Mouse (Mus musculus) limb, embryonic 13.5 days (tissue): ENCODE results near the gene Ubac2. TPM values are rescaled to one million over a fixed set of nuclear protein-coding genes. Genes with fewer than 3 reads are reported as not detected.
A peak's percentile ranks its signal among the peaks of the same experiment; 100 is the strongest.

Source experiments
- ATAC-seq: fragments of 200-750 bp; cut with Nextera tagmentation; 2 replicates; pipeline ENCODE4 v1.8.0; 2017; ENCODE audit warnings: low read depth, moderate number of reproducible peaks, moderate TSS enrichment; ENCODE audit not compliant: low FRiP score
- H3K27ac ChIP-seq: fragments of 300-500 bp; sonication (generic); 2 replicates; pipeline ENCODE4 v1.5.1; 2015; ENCODE audit warnings: inconsistent platforms, mild to moderate bottlenecking, moderate library complexity
- H3K27me3 ChIP-seq: fragments of 300-500 bp; sonication (generic); 2 replicates; pipeline ENCODE4 v1.6.1; 2015; ENCODE audit warnings: mild to moderate bottlenecking, inconsistent platforms
- H3K36me3 ChIP-seq: fragments of 300-500 bp; sonication (generic); 2 replicates; pipeline ENCODE4 v1.6.1; 2015; ENCODE audit warnings: inconsistent platforms, mild to moderate bottlenecking, moderate library complexity
- H3K4me1 ChIP-seq: fragments of 300-500 bp; sonication (generic); 2 replicates; pipeline ENCODE4 v1.6.1; 2015; ENCODE audit warnings: inconsistent platforms
- H3K4me2 ChIP-seq: fragments of 300-500 bp; sonication (generic); replicated peaks from 2 replicates; pipeline ENCODE4 v1.6.1; 2015; ENCODE audit warnings: inconsistent platforms, mild to moderate bottlenecking, moderate library complexity
- H3K4me3 ChIP-seq: fragments of 300-500 bp; sonication (generic); 2 replicates; pipeline ENCODE4 v1.5.1; 2015; ENCODE audit warnings: moderate library complexity, mild to moderate bottlenecking, inconsistent platforms
- H3K9ac ChIP-seq: fragments of 300-500 bp; sonication (generic); 2 replicates; pipeline ENCODE4 v1.6.1; 2015; ENCODE audit warnings: mild to moderate bottlenecking, inconsistent platforms
- H3K9me3 ChIP-seq: fragments of 300-500 bp; sonication (generic); 2 replicates; pipeline ENCODE4 v1.6.1; 2016; ENCODE audit warnings: inconsistent platforms
- WGBS: fragments of 180-500 bp; shearing (Covaris S2); methylation state at CpG from one replicate; pipeline ENCODE4 v1.1.7; 2015; 5-methylcytosine and 5-hydroxymethylcytosine counted together
- polyA plus RNA-seq: library from polyadenylated mRNA; unstranded; fragments of >200 nt; fragmentation: Nextera tagmentation; extraction: Ambion mirVana; gene quantifications from 2 replicates; pipeline ENCODE4 v1.2.1, GENCODE M21; 2015

Ubac2 gene
- polyA plus RNA-seq, 1 experiment from 2014 or later, result 71.6 TPM

DNA sequence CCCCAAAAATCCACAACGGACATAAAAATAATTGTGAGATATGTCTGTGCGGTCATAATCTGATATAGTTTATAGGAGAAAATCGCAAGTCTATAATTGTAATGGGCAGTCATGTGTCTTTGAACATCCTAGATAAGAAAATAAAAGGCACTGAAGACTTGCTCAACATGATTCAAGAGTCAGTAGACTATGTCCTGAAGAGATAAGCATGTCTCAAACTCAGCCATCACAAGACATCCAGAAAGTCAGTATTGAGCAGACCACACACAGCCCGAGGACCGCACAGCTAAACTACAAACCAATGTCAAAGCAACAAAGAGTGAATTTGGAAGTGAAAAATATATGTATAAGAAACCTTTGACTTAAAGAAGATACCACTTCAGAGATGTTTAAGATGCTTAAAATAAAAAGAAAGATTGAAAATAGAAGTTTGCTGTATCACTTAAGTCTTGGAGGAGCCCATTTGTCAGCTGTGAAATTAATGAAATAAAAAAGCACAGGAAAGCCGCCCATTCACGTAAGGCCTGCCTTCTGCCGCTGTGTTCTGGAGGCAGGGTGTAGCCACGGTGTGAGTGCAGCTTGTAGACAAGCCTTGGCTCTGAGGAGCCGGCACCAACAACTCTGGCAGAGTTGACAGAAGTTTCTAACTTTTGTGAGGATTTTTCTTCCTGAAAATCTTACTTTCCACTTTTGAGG lies 78.9 kb downstream of the Ubac2 start:
- Histone ChIP-seq H3K4me1 (0 out of 2 replicates have a peak, but pooled peaks cover 4% of the 10 kb centered on the region), H3K27ac (no peak overlapping the region), H3K4me3 (no peak overlapping the region), H3K27me3 (no peaks in the 10 kb centered on the region), H3K9me3 (no peaks in the 10 kb centered on the region), H3K4me2 (no peak overlapping the region), H3K36me3 (peaks cover 8% of the 10 kb centered on the region; the same call in 1 of the 2 replicates), H3K9ac (no peak overlapping the region)
- no peak for ATAC-seq
- 87% methylated on average over 10 of the region's 10 CpGs for WGBS

DNA sequence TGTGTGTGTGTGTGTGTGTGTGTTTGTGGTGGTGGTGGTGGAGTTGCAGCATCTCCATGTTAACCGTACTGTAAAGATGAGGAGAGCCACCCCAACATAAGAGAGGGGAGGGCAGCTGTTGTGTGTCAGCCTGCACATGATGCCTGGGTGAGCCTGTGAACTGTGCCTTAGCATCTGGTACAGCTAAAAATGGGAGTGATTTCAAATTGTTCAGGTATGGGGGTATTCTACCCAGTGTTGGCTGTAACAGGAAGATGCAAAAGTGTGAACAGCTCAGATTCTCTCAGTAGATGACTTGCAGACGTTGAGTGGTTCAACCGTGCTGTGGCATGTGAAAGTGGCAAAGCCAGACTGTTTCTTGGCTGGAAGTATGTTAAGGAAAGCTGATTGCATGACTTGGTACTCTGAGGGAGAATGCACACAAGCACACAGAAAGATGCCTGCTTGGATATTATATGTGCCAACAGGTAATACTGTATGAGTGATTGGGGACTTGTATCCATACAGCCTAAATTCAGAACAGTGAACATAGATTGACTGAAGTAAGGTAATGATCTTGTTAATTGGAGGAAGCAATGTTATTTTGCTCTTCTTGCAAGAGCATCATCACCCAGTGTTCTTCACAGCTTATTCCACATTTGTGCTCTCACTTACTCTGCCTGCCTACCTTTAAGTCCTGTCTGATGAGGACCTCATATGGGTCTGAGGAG lies 79.8 kb downstream of the Ubac2 start:
- ATAC-seq, result no peak
- Histone ChIP-seq H3K36me3 (peaks cover 8% of the 10 kb centered on the region; the same call in 1 of the 2 replicates), H3K9ac (no peak overlapping the region), H3K27me3 (no peaks in the 10 kb centered on the region), H3K4me1 (peaks cover 7% of the 10 kb centered on the region), H3K27ac (no peak overlapping the region), H3K4me3 (no peak overlapping the region), H3K4me2 (no peak overlapping the region), H3K9me3 (no peaks in the 10 kb centered on the region)
- 79% methylated on average over 3 of the region's 3 CpGs for WGBS

DNA sequence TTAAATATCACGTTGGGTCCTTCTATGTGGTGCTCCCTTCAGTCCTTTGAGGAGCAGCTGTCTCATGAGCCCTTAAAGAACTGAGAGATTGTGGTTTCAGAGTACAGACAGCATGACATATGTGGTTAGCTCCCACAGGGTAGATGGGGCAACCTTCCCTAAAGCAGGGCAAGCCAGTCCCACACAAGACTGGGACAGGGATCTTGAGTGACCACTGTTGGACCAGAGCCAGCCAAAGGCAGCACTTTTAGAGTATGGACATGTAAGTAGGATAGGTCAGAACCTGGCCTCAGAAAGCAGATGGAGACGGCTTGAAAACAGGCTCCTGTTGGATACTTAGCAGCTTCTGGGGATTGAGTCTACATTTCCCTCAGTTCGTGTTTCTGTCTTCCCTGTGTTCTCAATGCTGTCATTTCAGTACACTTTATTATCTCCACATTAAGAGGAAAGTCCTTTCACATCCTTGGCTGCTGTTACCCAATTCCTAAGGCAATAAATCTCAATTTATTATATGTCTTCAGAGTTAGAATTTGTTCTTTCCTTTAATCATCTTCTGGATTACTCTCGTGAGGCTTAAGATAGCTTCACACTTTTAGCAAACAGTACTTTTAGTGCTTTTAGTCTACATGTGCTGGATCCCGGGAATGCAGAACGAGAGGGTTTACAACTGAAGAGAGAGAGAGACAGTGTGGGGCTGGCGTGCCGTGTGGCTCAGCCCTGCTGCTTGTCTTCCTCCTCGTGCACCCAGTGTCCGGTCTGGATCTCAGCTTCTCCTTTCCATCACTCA lies 80.5 kb downstream of the Ubac2 start:
- H3K27ac ChIP-seq, result no peak overlapping the region
- H3K27me3 ChIP-seq, result no peaks in the 10 kb centered on the region
- no peak overlapping the region for H3K9ac ChIP-seq
- no peaks in the 10 kb centered on the region for H3K9me3 ChIP-seq
- H3K36me3 ChIP-seq, result peaks cover 8% of the 10 kb centered on the region; the same call in 1 of the 2 replicates
- ATAC-seq, result no peak
- peaks cover 15% of the 10 kb centered on the region for H3K4me1 ChIP-seq
- H3K4me2 ChIP-seq, result no peak overlapping the region
- WGBS, result 52% methylated on average over 10 of the region's 10 CpGs
- no peak overlapping the region for H3K4me3 ChIP-seq

DNA sequence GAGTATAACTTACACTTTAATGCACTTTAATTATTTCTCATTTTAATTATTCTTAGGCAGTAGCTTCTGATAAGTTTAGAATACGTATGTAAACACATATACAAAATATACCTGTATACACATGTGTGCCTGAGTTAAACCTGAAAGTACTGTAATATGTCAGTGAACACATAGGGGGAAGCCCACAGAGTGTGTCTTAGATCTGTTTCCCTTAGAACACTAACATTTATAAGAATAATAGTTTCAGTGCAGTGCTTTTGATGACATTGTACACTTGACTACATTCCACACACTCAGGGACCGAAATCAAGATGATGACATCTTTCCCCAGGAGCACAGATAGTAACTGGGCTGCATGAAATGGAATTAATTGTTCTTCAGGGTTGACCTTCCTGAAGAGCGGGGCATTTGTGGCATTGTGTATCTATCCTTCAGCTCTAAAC lies 81.1 kb downstream of the Ubac2 start:
- Histone ChIP-seq H3K4me1 (peaks cover 17% of the 10 kb centered on the region), H3K4me3 (no peak overlapping the region), H3K9me3 (no peaks in the 10 kb centered on the region), H3K27me3 (no peaks in the 10 kb centered on the region), H3K4me2 (no peak overlapping the region), H3K36me3 (peaks cover 4% of the 10 kb centered on the region; the same call in 1 of the 2 replicates), H3K27ac (no peak overlapping the region), H3K9ac (no peak overlapping the region)
- 91% methylated on average over 3 of the region's 3 CpGs for WGBS
- no peak for ATAC-seq

DNA sequence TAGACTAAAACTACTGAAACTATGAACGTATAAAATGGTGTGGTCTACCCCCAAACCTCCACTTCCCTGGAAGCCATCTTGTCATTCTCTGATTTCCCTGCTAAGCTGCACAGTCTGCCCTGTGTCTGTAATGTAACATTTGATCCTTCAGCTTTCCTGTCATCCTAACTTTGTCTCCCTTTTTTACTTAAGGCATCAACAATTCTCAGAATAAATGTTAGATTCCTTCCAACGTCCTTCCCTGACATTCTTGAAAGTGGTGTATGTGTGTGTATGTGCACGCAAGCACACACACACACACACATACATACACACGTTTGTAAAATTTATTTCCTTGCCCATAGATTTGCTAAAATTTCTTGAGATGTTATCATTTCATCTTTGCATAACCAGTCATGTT lies 81.6 kb downstream of the Ubac2 start:
- Histone ChIP-seq H3K9me3 (no peaks in the 10 kb centered on the region), H3K4me1 (peaks cover 12% of the 10 kb centered on the region), H3K4me3 (no peak overlapping the region), H3K36me3 (no peaks in the 10 kb centered on the region), H3K27me3 (no peaks in the 10 kb centered on the region), H3K27ac (no peak overlapping the region), H3K9ac (no peak overlapping the region), H3K4me2 (no peak overlapping the region)
- 89% methylated on average over 4 of the region's 4 CpGs for WGBS
- ATAC-seq, result no peak

DNA sequence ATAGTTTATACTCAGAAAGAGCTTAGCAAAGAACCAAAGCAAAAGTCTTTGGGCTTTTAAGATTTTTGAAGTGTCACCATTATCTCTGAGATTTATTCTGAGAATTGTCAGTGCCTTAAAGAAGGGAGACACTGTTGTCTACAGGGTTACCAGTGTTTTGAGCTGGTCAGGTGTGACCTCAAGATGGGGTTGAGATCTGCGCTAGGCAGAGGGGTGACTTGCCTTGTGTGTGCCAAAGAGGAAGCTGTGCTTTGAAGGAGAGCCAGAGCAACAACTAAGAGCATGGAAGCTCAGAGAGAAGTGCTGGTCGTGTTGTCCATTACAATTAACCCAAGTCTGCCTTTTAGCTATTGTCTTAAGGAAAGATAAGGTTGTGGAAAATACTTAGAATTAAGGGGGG lies 82.1 kb downstream of the Ubac2 start:
- Histone ChIP-seq H3K4me2 (no peak overlapping the region), H3K27me3 (no peaks in the 10 kb centered on the region), H3K27ac (no peak overlapping the region), H3K4me3 (no peak overlapping the region), H3K4me1 (peaks cover 12% of the 10 kb centered on the region), H3K9me3 (no peaks in the 10 kb centered on the region), H3K9ac (no peak overlapping the region), H3K36me3 (no peaks in the 10 kb centered on the region)
- no peak for ATAC-seq
- 86% methylated on average over 2 of the region's 2 CpGs for WGBS

DNA sequence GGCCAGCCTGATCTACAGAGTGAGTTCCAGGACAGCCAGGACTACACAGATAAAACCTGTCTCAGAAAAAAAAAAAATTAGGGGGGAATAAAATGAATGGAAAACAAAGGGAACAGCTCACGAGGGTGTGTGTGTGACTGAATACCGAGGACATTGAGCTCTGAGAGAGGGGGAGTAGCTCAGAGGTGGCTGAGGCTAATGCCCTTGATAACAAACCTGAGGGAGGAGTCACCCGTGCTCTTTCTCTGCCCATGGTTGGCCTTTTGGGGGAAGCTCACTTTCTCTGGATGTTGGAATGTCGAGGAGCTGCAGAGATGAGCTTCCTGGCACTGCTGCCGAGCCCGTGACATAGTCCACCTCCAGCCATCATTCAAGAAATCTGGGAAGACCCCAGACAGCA lies 82.6 kb downstream of the Ubac2 start:
- no peaks in the 10 kb centered on the region for H3K9me3 ChIP-seq
- H3K27me3 ChIP-seq, result no peaks in the 10 kb centered on the region
- no peaks in the 10 kb centered on the region for H3K36me3 ChIP-seq
- H3K4me2 ChIP-seq, result no peak overlapping the region
- peaks cover 12% of the 10 kb centered on the region for H3K4me1 ChIP-seq
- WGBS, result 69% methylated on average over 6 of the region's 6 CpGs
- no peak overlapping the region for H3K9ac ChIP-seq
- no peak overlapping the region for H3K4me3 ChIP-seq
- ATAC-seq, result no peak
- H3K27ac ChIP-seq, result no peak overlapping the region

DNA sequence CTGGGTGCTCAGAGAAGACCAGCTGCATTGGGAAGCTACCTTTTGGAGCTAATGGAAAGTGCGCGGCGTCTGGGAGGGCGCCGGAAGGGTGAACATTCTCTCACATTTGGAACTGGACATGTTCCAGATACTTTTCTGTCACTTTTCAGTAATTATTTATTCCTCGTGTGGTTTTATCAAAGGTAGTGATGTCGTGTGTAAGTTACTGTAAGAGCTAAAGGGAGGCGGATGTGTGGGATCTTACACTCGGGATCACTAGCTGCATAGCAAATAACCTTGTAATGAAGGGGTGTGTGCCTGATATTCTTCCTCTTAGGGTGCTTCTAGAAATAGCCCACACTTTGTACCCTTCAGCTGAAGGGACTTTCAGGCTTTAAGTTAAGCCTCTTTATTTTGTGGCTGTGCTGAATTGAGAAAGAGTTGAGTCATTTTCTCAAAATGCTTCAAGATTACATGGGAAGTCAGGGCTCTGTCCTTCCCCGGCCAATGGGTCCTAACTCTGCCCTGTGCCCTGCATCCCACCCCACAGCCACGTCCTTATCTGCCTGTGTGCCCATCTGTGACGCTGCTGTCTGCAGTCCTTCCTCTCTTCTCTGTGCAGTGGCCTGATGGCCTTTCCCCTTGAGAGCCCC lies 83.2 kb downstream of the Ubac2 start:
- no peak overlapping the region for H3K27ac ChIP-seq
- H3K4me2 ChIP-seq, result no peak overlapping the region
- peaks cover 12% of the 10 kb centered on the region for H3K4me1 ChIP-seq
- H3K27me3 ChIP-seq, result no peaks in the 10 kb centered on the region
- H3K9ac ChIP-seq, result no peak overlapping the region
- no peak overlapping the region for H3K4me3 ChIP-seq
- WGBS, result 78% methylated on average over 12 of the region's 12 CpGs
- no peaks in the 10 kb centered on the region for H3K36me3 ChIP-seq
- no peaks in the 10 kb centered on the region for H3K9me3 ChIP-seq
- no peak for ATAC-seq

DNA sequence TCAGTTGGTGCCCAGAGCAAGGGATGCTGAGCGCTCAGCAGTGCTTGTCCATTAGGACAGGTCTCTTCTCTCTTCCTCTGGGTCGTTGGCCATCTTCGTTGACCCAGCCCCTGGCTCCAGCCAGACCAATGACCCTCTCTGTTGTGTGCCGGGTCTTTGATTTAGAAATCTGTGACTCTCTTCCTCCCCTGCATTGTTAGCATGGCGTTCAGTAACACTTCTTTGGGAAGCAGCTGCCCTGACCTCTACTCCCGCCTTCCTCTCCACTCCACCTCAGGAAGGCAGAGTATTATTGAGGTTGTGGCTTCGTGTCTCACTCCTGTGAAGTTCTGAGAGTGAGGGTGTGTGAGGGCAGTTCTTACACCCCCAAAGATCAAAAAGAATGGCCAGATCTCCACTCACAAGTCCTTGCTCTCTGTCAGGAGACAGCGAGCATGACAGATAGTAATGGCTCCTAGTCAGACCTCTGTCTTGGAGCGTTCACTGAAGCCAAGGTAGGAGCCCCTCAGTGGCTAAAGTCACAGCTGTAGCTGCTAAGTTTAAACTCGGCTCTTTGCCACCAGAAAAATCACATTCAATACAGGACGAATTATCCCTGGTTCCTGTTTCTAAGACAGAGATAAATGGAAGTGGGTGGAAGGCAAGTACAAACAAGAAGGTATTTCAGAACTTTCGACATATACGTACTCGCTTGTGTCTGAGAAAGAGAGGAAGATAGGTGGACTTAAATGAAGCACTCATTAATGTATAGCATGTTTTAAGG lies 83.9 kb downstream of the Ubac2 start:
- H3K27me3 ChIP-seq, result no peaks in the 10 kb centered on the region
- H3K4me1 ChIP-seq, result peaks cover 12% of the 10 kb centered on the region
- H3K36me3 ChIP-seq, result no peaks in the 10 kb centered on the region
- no peak overlapping the region for H3K4me3 ChIP-seq
- no peak overlapping the region for H3K9ac ChIP-seq
- ATAC-seq, result no peak
- no peak overlapping the region for H3K27ac ChIP-seq
- H3K4me2 ChIP-seq, result no peak overlapping the region
- WGBS, result 61% methylated on average over 14 of the region's 14 CpGs
- no peaks in the 10 kb centered on the region for H3K9me3 ChIP-seq

DNA sequence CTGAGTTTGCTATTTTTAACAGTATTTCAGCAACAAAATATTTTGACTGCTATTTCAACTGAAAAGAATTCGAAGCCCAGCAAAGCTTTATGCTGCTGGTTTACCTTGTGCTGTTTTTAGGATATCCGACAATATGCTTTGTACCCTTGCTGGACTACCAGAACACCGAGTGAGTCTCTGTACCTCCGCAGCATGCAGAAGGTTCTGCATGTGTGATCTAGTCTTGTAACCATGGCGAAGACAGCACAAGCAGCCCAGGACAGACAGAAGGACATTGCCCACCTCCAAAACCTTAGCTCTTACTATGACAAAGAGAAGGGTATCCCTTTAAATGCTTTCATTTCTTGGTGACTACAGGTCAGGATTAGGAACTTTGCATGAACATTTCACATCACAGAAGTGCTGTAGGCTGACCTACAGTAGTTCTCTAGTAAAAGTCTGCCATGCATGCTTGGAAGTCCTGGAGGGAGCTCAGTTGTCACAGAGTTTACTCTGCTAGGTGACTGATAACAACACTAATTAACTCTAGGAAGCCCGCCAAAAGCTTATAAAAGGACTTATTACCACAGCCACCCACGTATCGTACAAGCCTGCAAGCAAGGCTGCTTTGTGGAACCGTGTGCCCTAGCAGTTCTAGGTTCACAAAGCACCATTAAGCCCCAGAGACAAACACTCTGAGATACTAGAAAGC lies 85.0 kb downstream of the Ubac2 start:
- no peaks in the 10 kb centered on the region for H3K36me3 ChIP-seq
- peaks cover 12% of the 10 kb centered on the region for H3K4me1 ChIP-seq
- H3K27me3 ChIP-seq, result no peaks in the 10 kb centered on the region
- ATAC-seq, result no peak
- H3K9ac ChIP-seq, result no peak overlapping the region
- WGBS, result 56% methylated on average over 9 of the region's 9 CpGs
- H3K9me3 ChIP-seq, result no peaks in the 10 kb centered on the region
- H3K4me3 ChIP-seq, result no peak overlapping the region
- H3K27ac ChIP-seq, result peak overlapping the region; percentile 16; the same call in 1 of the 2 replicates
- peak overlapping the region; percentile 7; the same call in 1 of the 2 replicates for H3K4me2 ChIP-seq

DNA sequence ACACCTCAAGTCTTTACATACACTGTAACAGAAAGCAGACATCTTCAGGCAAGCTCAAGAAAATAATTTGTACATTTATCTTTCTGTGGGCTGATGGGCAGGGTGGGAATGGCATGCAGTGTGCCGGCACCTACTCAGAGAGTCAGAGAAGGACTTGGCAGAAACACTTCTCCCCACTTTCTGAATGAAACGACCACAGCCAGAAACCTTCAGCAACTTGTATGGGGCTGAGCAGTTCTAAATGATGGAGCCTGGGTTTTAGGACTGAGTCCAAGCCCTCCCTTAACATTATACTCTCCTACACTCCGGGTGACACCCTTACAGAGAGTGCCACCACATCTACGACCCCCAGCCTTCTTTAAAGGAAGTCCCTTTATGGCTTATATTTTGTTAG lies 85.5 kb downstream of the Ubac2 start:
- H3K9ac ChIP-seq, result no peak overlapping the region
- H3K27me3 ChIP-seq, result no peaks in the 10 kb centered on the region
- H3K4me2 ChIP-seq, result no peak overlapping the region
- peaks cover 12% of the 10 kb centered on the region for H3K4me1 ChIP-seq
- no peaks in the 10 kb centered on the region for H3K9me3 ChIP-seq
- H3K36me3 ChIP-seq, result no peaks in the 10 kb centered on the region
- no peak overlapping the region for H3K4me3 ChIP-seq
- no peak for ATAC-seq
- 38% methylated on average over 4 of the region's 4 CpGs for WGBS
- peak overlapping the region; percentile 16; the same call in 1 of the 2 replicates for H3K27ac ChIP-seq
